Comparison of ENCODE assay signal across 17 mouse cellular contexts in the genomic region with DNA sequence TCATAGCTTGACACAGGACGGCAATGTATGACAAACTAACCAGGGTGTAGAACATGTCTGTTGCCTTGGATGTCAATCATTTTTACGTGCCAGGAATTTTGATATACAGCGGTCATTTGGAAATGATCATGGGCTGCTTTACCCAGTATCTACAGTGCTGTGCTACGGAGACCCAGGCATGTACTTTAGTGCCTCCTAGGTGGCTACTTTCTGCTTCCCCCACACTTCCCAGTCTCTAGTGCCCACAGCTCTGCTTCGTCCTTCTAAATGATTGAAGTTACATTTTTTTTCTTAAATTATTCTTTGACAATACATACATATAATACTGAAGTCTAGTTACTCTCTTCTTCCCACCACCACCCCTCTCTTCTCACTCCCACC. TPM values are rescaled to one million over a fixed set of nuclear protein-coding genes. Genes with fewer than 3 reads are reported as not detected.
"Had no signal": no experiment of that assay in that cellular context is flagged by ENCODE, and none has a peak within 500 bp of the region (broad histone marks: within the 10 kb centered on the region; RNA-seq: fewer than 3 reads in every experiment).

No protein-coding gene starts in this region.

- H3K27me3 ChIP-seq: liver, embryonic 13.5 days; liver, embryonic 15.5 days; megakaryocyte, embryonic 14.5 days; midbrain, embryonic 13.5 days; midbrain, embryonic 15.5 days; neural tube, embryonic 12.5 days; stomach, embryonic 15.5 days had no signal

- H3K27ac ChIP-seq: liver, embryonic 13.5 days; liver, embryonic 15.5 days; macrophage; midbrain, embryonic 13.5 days; midbrain, embryonic 15.5 days; neural tube, embryonic 12.5 days; stomach, postnatal 0 days had no signal

- DNase-seq: liver, embryonic 13.5 days; liver, postnatal 0 days; lung, postnatal 10 days; right cerebral cortex, postnatal 14 days; thymus, adult 2 months; thymus, postnatal 25 days; thymus, postnatal 4 days had no signal

- H3K36me3 ChIP-seq: liver, embryonic 13.5 days; liver, embryonic 15.5 days; midbrain, embryonic 13.5 days; midbrain, embryonic 15.5 days; neural tube, embryonic 12.5 days; stomach, embryonic 15.5 days had no signal

- H3K9me3 ChIP-seq: liver, embryonic 13.5 days; liver, embryonic 15.5 days; megakaryocyte, embryonic 14.5 days; midbrain, embryonic 13.5 days; midbrain, embryonic 15.5 days; neural tube, embryonic 12.5 days; stomach, embryonic 15.5 days had no signal

- H3K4me1 ChIP-seq: liver, embryonic 13.5 days; liver, embryonic 15.5 days; midbrain, embryonic 13.5 days; midbrain, embryonic 15.5 days; stomach, embryonic 15.5 days had no signal

- H3K4me3 ChIP-seq: liver, embryonic 13.5 days; liver, embryonic 15.5 days; megakaryocyte, embryonic 14.5 days; midbrain, embryonic 13.5 days; midbrain, embryonic 15.5 days; neural tube, embryonic 12.5 days; stomach, embryonic 15.5 days had no signal

- H3K4me2 ChIP-seq: liver, embryonic 13.5 days; liver, embryonic 15.5 days; midbrain, embryonic 11.5 days; midbrain, embryonic 13.5 days; midbrain, embryonic 15.5 days; neural tube, embryonic 12.5 days; stomach, embryonic 15.5 days had no signal

- ATAC-seq: liver, postnatal 0 days; midbrain, embryonic 13.5 days; midbrain, embryonic 15.5 days had no signal

- H3K9ac ChIP-seq: liver, embryonic 13.5 days; liver, embryonic 15.5 days; liver, postnatal 0 days; midbrain, embryonic 13.5 days; midbrain, embryonic 15.5 days; neural tube, embryonic 12.5 days; stomach, embryonic 15.5 days had no signal

RNA-seq across cellular contexts. Expression of a gene that starts 49.4 kb away (rescaled TPM):
- polyA plus RNA-seq: liver, embryonic 13.5 days; liver, embryonic 15.5 days; liver, postnatal 0 days; macrophage; midbrain, embryonic 11.5 days; midbrain, embryonic 13.5 days; neural tube, embryonic 12.5 days; spleen, adult 2 months had no signal
